Mouse (Mus musculus): Measurements from ENCODE around the gene Ap2a2. TPM values are rescaled to one million over a fixed set of nuclear protein-coding genes. Genes with fewer than 3 reads are reported as not detected.
"Not testable (repeated sequence)": the region's sequence is repeated elsewhere in the genome, so short reads cannot be mapped to it uniquely, and the experiment has no call there.

Ap2a2 gene
- polyA plus RNA-seq, 1 experiment: 108 TPM

DNA sequence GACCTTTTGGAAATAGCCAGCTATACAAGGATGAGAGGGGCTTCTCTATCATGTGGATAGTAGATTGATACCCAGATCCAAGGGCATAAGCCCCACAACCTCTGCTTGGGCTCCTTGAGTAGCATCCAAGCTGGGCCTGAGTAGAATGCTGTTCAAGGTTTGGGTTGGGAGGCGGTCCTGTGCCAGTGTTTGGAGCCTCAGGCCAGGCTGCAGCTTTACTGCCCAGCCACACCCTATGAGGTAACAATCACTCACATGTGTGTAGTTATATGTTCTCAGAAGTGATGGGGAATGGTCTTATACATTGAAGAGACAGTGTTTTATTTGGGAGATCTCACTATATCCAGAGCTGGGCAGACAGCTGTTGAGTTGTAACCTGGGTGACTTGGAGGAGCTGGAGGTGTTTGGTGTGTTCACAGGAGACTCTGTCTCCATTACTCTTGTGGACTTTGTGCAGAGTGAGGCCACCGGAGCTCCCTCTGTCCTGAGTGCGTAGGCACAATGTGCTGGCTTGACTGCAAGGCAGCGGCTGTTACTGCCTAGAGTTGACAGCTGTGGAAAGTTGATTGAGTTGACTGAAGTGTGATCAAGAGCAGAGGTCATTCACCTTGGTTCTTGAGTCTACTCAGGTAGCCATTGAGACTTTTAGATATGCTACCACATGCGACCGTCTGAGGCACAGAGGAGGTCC is 63.3 kb downstream of the Ap2a2 start:
- H3K9me3 ChIP-seq (replicated peaks; ENCODE audit: control insufficient read depth, insufficient read depth, low read length, poor library complexity, severe bottlenecking): no peaks in the 10 kb centered on the region
- H3K4me3 ChIP-seq (ENCODE audit: low read depth, low read length): no peak overlapping the region
- H3K27ac ChIP-seq (ENCODE audit: insufficient read depth, low read length): no peak overlapping the region
- H3K27me3 ChIP-seq (ENCODE audit: control insufficient read depth, insufficient read depth, low read length, poor library complexity, severe bottlenecking): no peaks in the 10 kb centered on the region
- TF ChIP-seq POLR2A (IDR thresholded peaks at IDR 0.05; ENCODE audit: insufficient read depth, low read length) (no peak), EP300 (IDR thresholded peaks at IDR 0.05; ENCODE audit: insufficient read depth, low read depth, low read length) (no peak), CTCF (IDR thresholded peaks at IDR 0.05; ENCODE audit: low read depth, low read length) (no peak)
- no peak overlapping the region for H3K9ac ChIP-seq (ENCODE audit: low read depth, poor library complexity, severe bottlenecking)
- no peaks in the 10 kb centered on the region for H3K4me1 ChIP-seq (ENCODE audit: control insufficient read depth, insufficient read depth, low read length)
- peaks cover 40% of the 10 kb centered on the region for H3K36me3 ChIP-seq (ENCODE audit: control insufficient read depth, insufficient read depth, low read length, poor library complexity, severe bottlenecking)

DNA sequence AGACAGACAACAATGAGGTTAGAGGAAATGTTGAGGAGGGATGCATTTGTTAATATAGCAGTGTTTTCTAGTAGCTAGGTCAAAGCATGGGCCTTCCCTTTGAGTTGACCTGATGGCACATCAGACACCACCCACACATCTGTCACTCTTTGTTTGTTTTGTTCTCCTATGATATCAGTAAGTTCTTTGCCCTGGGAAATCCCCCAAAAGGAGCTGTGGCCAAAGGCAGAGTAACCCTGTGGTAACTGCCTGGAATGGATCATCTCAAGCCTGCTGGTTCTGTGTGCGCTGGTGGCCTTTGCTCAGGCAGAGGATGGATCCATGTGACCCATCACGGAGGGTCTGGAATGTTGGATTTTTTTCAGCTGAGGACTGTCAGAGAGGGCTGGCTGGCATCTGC is 66.0 kb downstream of the Ap2a2 start:
- Histone ChIP-seq H3K4me1 (ENCODE audit: control insufficient read depth, insufficient read depth, low read length) (no peaks in the 10 kb centered on the region), H3K27me3 (ENCODE audit: control insufficient read depth, insufficient read depth, low read length, poor library complexity, severe bottlenecking) (no peaks in the 10 kb centered on the region), H3K36me3 (ENCODE audit: control insufficient read depth, insufficient read depth, low read length, poor library complexity, severe bottlenecking) (peaks cover 36% of the 10 kb centered on the region), H3K27ac (ENCODE audit: insufficient read depth, low read length) (no peak overlapping the region), H3K4me3 (ENCODE audit: low read depth, low read length) (no peak overlapping the region), H3K9ac (ENCODE audit: low read depth, poor library complexity, severe bottlenecking) (no peak overlapping the region), H3K9me3 (replicated peaks; ENCODE audit: control insufficient read depth, insufficient read depth, low read length, poor library complexity, severe bottlenecking) (no peaks in the 10 kb centered on the region)
- no peak for TF ChIP-seq EP300 (IDR thresholded peaks at IDR 0.05; ENCODE audit: insufficient read depth, low read depth, low read length)
- no peak for TF ChIP-seq POLR2A (IDR thresholded peaks at IDR 0.05; ENCODE audit: insufficient read depth, low read length)
- no peak for TF ChIP-seq CTCF (IDR thresholded peaks at IDR 0.05; ENCODE audit: low read depth, low read length)

DNA sequence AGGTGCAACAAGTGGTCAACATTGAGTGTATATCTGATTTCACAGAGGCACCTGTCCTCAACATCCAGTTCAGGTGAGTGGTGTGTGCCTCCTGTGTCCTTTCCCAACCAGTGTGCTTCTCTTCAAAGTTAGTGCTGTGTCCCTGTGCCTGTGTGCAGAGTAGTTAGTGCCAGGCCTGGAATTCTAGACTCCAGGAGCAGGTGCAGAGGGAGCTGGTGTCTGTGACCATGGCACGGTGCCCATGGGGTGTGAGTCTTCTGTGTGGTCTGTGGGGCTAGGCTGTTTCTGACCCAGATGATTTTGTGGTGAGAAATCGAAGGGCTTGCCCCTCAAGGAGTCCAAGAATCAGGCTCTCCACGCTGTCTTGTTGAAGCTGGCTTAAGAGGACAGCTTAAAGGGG is 67.3 kb downstream of the Ap2a2 start:
- TF ChIP-seq EP300 (IDR thresholded peaks at IDR 0.05; ENCODE audit: insufficient read depth, low read depth, low read length): no peak
- no peak for TF ChIP-seq CTCF (IDR thresholded peaks at IDR 0.05; ENCODE audit: low read depth, low read length)
- no peak for TF ChIP-seq POLR2A (IDR thresholded peaks at IDR 0.05; ENCODE audit: insufficient read depth, low read length)
- Histone ChIP-seq H3K4me1 (ENCODE audit: control insufficient read depth, insufficient read depth, low read length) (no peaks in the 10 kb centered on the region), H3K27me3 (ENCODE audit: control insufficient read depth, insufficient read depth, low read length, poor library complexity, severe bottlenecking) (no peaks in the 10 kb centered on the region), H3K9me3 (replicated peaks; ENCODE audit: control insufficient read depth, insufficient read depth, low read length, poor library complexity, severe bottlenecking) (no peaks in the 10 kb centered on the region), H3K27ac (ENCODE audit: insufficient read depth, low read length) (no peak overlapping the region), H3K9ac (ENCODE audit: low read depth, poor library complexity, severe bottlenecking) (no peak overlapping the region), H3K4me3 (ENCODE audit: low read depth, low read length) (no peak overlapping the region), H3K36me3 (ENCODE audit: control insufficient read depth, insufficient read depth, low read length, poor library complexity, severe bottlenecking) (peaks cover 36% of the 10 kb centered on the region)

DNA sequence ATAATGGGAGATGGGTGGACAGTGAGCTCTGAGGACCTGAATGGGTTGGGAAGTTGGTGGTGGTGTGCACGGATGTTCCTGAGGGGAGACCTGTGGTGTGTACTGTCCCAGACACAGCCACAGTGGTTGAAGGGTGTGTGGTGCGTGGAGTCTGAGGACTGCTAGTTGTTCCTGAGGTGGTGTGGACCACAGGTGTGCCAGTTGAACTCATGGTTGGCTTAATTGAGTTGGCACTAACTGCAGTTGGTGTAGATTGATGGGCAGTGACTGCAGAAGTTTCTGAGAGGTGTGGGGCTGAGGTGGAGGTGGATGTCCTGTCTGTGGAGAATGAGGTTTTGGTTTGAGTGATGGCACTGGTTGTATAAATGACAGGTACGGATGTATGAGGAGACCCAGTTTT is 76.1 kb downstream of the Ap2a2 start:
- not testable (repeated sequence) for H3K4me3 ChIP-seq (ENCODE audit: low read depth, low read length); H3K9me3 ChIP-seq (replicated peaks; ENCODE audit: control insufficient read depth, insufficient read depth, low read length, poor library complexity, severe bottlenecking); H3K27me3 ChIP-seq (ENCODE audit: control insufficient read depth, insufficient read depth, low read length, poor library complexity, severe bottlenecking); H3K36me3 ChIP-seq (ENCODE audit: control insufficient read depth, insufficient read depth, low read length, poor library complexity, severe bottlenecking); H3K9ac ChIP-seq (ENCODE audit: low read depth, poor library complexity, severe bottlenecking); H3K4me1 ChIP-seq (ENCODE audit: control insufficient read depth, insufficient read depth, low read length); H3K27ac ChIP-seq (ENCODE audit: insufficient read depth, low read length)

DNA sequence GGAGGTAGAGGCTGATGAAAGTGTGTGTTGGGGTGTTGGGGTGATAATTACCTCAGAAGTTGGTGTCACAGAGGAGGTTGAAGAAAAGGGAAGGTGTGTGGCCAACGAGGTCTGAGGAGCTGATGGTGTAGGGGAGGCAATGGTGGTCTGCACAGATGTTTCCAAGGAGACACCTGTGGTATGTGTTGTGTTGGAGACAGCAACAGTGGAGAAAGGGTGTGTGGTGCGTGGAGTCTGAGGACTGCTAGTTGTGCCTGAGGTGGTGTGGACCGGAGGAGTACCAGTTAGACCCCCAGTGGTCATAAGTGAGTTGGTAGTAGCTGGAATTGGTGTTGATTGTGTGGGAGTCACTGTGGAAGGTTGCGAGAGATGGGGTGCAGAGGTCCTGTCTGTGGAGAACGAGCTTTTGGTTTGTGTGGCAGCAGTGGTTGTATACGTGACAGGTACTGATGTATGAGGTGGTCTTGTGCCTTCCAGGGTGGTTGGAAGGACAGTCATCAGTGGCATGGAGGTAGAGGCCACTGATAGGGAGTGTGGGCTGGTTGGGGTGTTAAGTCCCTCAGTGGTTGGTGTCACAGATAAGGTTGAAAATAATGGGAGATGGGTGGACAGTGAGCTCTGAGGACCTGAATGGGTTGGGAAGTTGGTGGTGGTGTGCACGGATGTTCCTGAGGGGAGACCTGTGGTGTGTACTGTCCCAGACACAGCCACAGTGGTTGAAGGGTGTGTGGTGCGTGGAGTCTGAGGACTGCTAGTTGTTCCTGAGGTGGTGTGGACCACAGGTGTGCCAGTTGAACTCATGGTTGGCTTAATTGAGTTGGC is 76.8 kb downstream of the Ap2a2 start:
- not testable (repeated sequence) for H3K9me3 ChIP-seq (replicated peaks; ENCODE audit: control insufficient read depth, insufficient read depth, low read length, poor library complexity, severe bottlenecking); H3K4me1 ChIP-seq (ENCODE audit: control insufficient read depth, insufficient read depth, low read length); H3K36me3 ChIP-seq (ENCODE audit: control insufficient read depth, insufficient read depth, low read length, poor library complexity, severe bottlenecking); H3K27me3 ChIP-seq (ENCODE audit: control insufficient read depth, insufficient read depth, low read length, poor library complexity, severe bottlenecking); H3K4me3 ChIP-seq (ENCODE audit: low read depth, low read length); H3K27ac ChIP-seq (ENCODE audit: insufficient read depth, low read length); H3K9ac ChIP-seq (ENCODE audit: low read depth, poor library complexity, severe bottlenecking)

DNA sequence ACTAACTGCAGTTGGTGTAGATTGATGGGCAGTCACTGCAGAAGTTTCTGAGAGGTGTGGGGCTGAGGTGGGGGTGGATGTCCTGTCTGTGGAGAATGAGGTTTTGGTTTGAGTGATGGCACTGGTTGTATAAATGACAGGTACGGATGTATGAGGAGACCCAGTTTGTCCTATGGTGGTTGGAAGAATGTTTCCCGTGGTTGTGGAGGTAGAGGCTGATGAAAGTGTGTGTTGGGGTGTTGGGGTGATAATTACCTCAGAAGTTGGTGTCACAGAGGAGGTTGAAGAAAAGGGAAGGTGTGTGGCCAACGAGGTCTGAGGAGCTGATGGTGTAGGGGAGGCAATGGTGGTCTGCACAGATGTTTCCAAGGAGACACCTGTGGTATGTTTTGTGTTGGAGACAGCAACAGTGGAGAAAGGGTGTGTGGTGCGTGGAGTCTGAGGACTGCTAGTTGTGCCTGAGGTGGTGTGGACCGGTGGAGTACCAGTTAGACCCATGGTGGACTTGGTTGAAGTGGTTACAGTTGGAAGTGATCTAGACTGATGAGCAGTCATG is 77.4 kb downstream of the Ap2a2 start:
- not testable (repeated sequence) for H3K9ac ChIP-seq (ENCODE audit: low read depth, poor library complexity, severe bottlenecking); H3K27ac ChIP-seq (ENCODE audit: insufficient read depth, low read length); H3K4me1 ChIP-seq (ENCODE audit: control insufficient read depth, insufficient read depth, low read length); H3K36me3 ChIP-seq (ENCODE audit: control insufficient read depth, insufficient read depth, low read length, poor library complexity, severe bottlenecking); H3K9me3 ChIP-seq (replicated peaks; ENCODE audit: control insufficient read depth, insufficient read depth, low read length, poor library complexity, severe bottlenecking); H3K27me3 ChIP-seq (ENCODE audit: control insufficient read depth, insufficient read depth, low read length, poor library complexity, severe bottlenecking); H3K4me3 ChIP-seq (ENCODE audit: low read depth, low read length)

All from ES-Bruce4 (cell line).